Mouse (Mus musculus): Measurements from ENCODE around the gene Cyp2c65.

GRCm38 (mm10) chr19:39113644-39114043 lies 52.8 kb downstream of the Cyp2c65 start, which contains the start of gene Cyp2c66:
- TF ChIP-seq FLI1 (IDR thresholded peaks at IDR 0.05; ENCODE audit: low read length) = no peak
- no peak for TF ChIP-seq GATA1 (IDR thresholded peaks at IDR 0.05; ENCODE audit: borderline replicate concordance, low read length)

Data from megakaryocyte, embryonic 14.5 days (primary cell).